Mouse (Mus musculus) cerebellum, adult 2 months (tissue): Measurements from ENCODE around the gene Twistnb. TPM values are rescaled to one million over a fixed set of nuclear protein-coding genes. Genes with fewer than 3 reads are reported as not detected.

ENCODE experiments used
- DNase-seq, 2 experiments: peaks; one replicate each; pipeline ENCODE4 v3.0.0; 2021
- H3K27ac ChIP-seq: fragments of 200-500 bp; 2 replicates; pipeline ENCODE4 v1.5.1; 2012; ENCODE audit warnings: low read length, control low read depth, inconsistent platforms; ENCODE audit not compliant: insufficient read depth
- H3K27me3 ChIP-seq: fragments of 200-500 bp; 2 replicates; pipeline ENCODE4 v1.6.1; 2012; ENCODE audit warnings: inconsistent platforms, mild to moderate bottlenecking, low read length, moderate library complexity; ENCODE audit not compliant: control insufficient read depth, insufficient read depth
- H3K4me1 ChIP-seq: fragments of 200-500 bp; 2 replicates; pipeline ENCODE4 v1.6.1; 2011; ENCODE audit warnings: low read length; ENCODE audit not compliant: control insufficient read depth, insufficient read depth
- H3K4me3 ChIP-seq: fragments of 200-500 bp; replicated peaks from 2 replicates; pipeline ENCODE3; 2011; ENCODE audit warnings: mild to moderate bottlenecking, low read depth, low read length, control low read depth; ENCODE audit not compliant: insufficient read depth
- CTCF ChIP-seq: fragments of 200-500 bp; IDR thresholded peaks from 2 replicates; pipeline ENCODE4 v1.5.1; 2011; ENCODE audit warnings: low read depth, mild to moderate bottlenecking, control low read depth, low read length, moderate library complexity, borderline replicate concordance; ENCODE audit not compliant: insufficient read depth
- POLR2A ChIP-seq: fragments of 200-500 bp; IDR thresholded peaks from 2 replicates; pipeline ENCODE4 v1.6.1; 2011; ENCODE audit warnings: low read length, control low read depth, borderline replicate concordance; ENCODE audit not compliant: insufficient read depth
- WGBS: fragments of 180-500 bp; shearing (Covaris S2); methylation state at CpG from one replicate; pipeline ENCODE4 v1.1.7; 2018; 5-methylcytosine and 5-hydroxymethylcytosine counted together
- polyA plus RNA-seq: library from polyadenylated mRNA; depleted of rRNA; stranded (reverse); fragments of >200 nt; gene quantifications from 2 replicates; pipeline ENCODE4 v1.2.3, GENCODE M21; 2012

The Twistnb gene
- polyA plus RNA-seq, 1 experiment = 8.4 TPM

- H3K27ac ChIP-seq = no peak overlapping the region
- no peak for DNase-seq
- TF ChIP-seq POLR2A (no peak), CTCF (no peak)
- no peaks in the 10 kb centered on the region for H3K4me1 ChIP-seq
- H3K27me3 ChIP-seq = no peaks in the 10 kb centered on the region
- no peak overlapping the region for H3K4me3 ChIP-seq
- 62% methylated on average over 6 of the region's 6 CpGs for WGBS
These were observed 17.8 kb upstream of the Twistnb start for GRCm38 (mm10) chr12:33411580-33412151.

- peak; percentile 27 to 41 for DNase-seq
- 24% methylated on average over 3 of the region's 3 CpGs for WGBS
These were observed 5.1 kb upstream of the Twistnb start for GRCm38 (mm10) chr12:33424329-33424728.

GRCm38 (mm10) chr12:33427293-33427692, 2.1 kb upstream of the Twistnb start:
- Histone ChIP-seq H3K4me3 (no peak overlapping the region), H3K27ac (no peak overlapping the region), H3K4me1 (no peaks in the 10 kb centered on the region; the same call in 1 of the 2 replicates), H3K27me3 (no peaks in the 10 kb centered on the region)
- 27% methylated on average over 3 of the region's 3 CpGs for whole genome bisulfite sequencing
- DNase-seq = no peak
- no peak for TF ChIP-seq POLR2A
- TF ChIP-seq CTCF = no peak

More at GRCm38 (mm10) chr12:33424329-33424728, 5.1 kb upstream of the Twistnb start:
- no peak for TF ChIP-seq POLR2A
- TF ChIP-seq CTCF = peak; percentile 72; the same call in 1 of the 2 replicates
- Histone ChIP-seq H3K27me3 (no peaks in the 10 kb centered on the region), H3K4me3 (no peak overlapping the region), H3K4me1 (no peaks in the 10 kb centered on the region), H3K27ac (no peak overlapping the region)

GRCm38 (mm10) chr12:33427726-33428125, 1.7 kb upstream of the Twistnb start:
- Histone ChIP-seq H3K4me3 (no peak overlapping the region), H3K27ac (no peak overlapping the region), H3K4me1 (no peaks in the 10 kb centered on the region; the same call in 1 of the 2 replicates), H3K27me3 (no peaks in the 10 kb centered on the region)
- TF ChIP-seq POLR2A (no peak), CTCF (no peak)
- 68% methylated on average over 2 of the region's 2 CpGs for WGBS
- no peak for DNase-seq

- no peak overlapping the region for H3K27ac ChIP-seq
- no peaks in the 10 kb centered on the region for H3K27me3 ChIP-seq
- H3K4me3 ChIP-seq = no peak overlapping the region
- WGBS = 90% methylated on average over 9 of the region's 9 CpGs
- H3K4me1 ChIP-seq = no peaks in the 10 kb centered on the region; the same call in 1 of the 2 replicates
- TF ChIP-seq POLR2A = no peak
- no peak for TF ChIP-seq CTCF
- no peak for DNase-seq
These were observed 4.4 kb downstream of the Twistnb start for GRCm38 (mm10) chr12:33433812-33434211.

GRCm38 (mm10) chr12:33434758-33435157, 5.3 kb downstream of the Twistnb start:
- TF ChIP-seq CTCF (no peak), POLR2A (no peak)
- H3K27ac ChIP-seq = no peak overlapping the region
- DNase-seq = no peak
- H3K4me1 ChIP-seq = no peaks in the 10 kb centered on the region; the same call in 1 of the 2 replicates
- H3K4me3 ChIP-seq = no peak overlapping the region
- WGBS = 99% methylated on average over 4 of the region's 4 CpGs
- H3K27me3 ChIP-seq = no peaks in the 10 kb centered on the region

GRCm38 (mm10) chr12:33455418-33455817, 26.0 kb downstream of the Twistnb start:
- no peak overlapping the region for H3K27ac ChIP-seq
- no peak for TF ChIP-seq POLR2A
- no peak for TF ChIP-seq CTCF
- 58% methylated on average over 7 of the region's 7 CpGs for WGBS
- H3K4me3 ChIP-seq = no peak overlapping the region
- no peaks in the 10 kb centered on the region for H3K27me3 ChIP-seq
- DNase-seq = no peak
- H3K4me1 ChIP-seq = no peaks in the 10 kb centered on the region

- no peak for DNase-seq
- Histone ChIP-seq H3K27me3 (no peaks in the 10 kb centered on the region), H3K4me3 (no peak overlapping the region), H3K4me1 (no peaks in the 10 kb centered on the region), H3K27ac (no peak overlapping the region)
- TF ChIP-seq CTCF (no peak), POLR2A (no peak)
- 18% methylated on average over 5 of the region's 5 CpGs for WGBS
These were observed 26.8 kb downstream of the Twistnb start for GRCm38 (mm10) chr12:33456242-33456641.
